Mouse (Mus musculus) left cerebral cortex, postnatal 10 days (tissue): ENCODE measurements at regions not wholly inside any gene's neighbourhood (a gene's known extent, or its start where the extent isn't known, plus 50 kb on each side); places are given as distances from the start of the nearest gene placed in this dataset.

ENCODE experiments used
- DNase-seq, 2 experiments: peaks; one replicate each; pipeline ENCODE4 v3.0.0; 2021 to 2022; ENCODE audit warnings: low spot score in 2 of 2, mixed read lengths in 1 of 2; ENCODE audit errors: extremely low spot score in 1 of 2
- intact Hi-C: fragments of 180-260 bp; cut with DNase I; formaldehyde crosslinking; loops from one replicate; pipeline ENCODE4 v1.15.1; 2025

- no peak for DNase-seq
- intact Hi-C loops, result no loop called here
Observed at GRCm38 (mm10) chr8:101366722-101367121, 1418.7 kb downstream of the Cdh11 start.

- intact Hi-C loops, result no loop called here
- DNase-seq, result no peak
Observed at GRCm38 (mm10) chr8:101350848-101351247, 1434.6 kb downstream of the Cdh11 start.

DNA sequence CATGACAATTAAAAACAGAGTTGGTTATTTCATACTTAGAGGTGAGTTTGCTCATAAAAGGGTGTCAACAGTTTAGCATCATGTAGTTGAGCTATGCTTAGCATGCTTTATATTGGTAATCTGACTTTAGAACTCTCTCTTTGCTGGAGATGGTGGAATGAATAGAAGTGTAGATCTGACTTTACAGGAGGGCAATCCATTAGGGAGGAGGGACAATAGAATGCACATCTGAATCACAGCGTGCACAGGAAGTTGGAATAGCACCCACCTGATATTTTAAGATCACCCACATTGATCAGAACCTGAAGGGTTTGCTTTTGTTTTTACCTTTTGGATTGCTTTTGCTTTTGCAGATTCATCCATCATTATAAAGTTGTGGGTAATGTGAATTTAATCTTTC is 1435.7 kb downstream of the Cdh11 start:
- intact Hi-C loops, result no loop called here
- DNase-seq, result no peak

DNA sequence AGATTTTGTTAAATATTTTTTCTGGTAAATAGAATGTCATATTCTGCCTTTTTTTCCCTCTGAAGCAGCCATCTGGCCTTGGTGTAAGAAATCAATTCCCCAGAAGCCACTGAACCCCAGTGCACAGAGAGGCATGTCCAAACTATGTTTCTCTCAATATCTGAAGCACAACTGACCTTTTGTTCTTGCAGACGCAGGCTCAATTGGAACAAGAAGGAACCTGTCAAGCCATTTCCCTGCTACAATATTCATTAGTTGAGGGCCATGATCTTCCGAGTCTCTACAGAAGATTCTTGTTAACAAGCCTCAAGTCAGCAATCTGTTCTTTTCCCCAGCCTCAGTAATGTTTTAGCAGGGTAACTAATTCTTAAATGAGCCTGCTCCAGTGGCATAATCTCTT is 1456.2 kb downstream of the Cdh11 start:
- intact Hi-C loops, result no loop called here
- DNase-seq, result no peak

DNA sequence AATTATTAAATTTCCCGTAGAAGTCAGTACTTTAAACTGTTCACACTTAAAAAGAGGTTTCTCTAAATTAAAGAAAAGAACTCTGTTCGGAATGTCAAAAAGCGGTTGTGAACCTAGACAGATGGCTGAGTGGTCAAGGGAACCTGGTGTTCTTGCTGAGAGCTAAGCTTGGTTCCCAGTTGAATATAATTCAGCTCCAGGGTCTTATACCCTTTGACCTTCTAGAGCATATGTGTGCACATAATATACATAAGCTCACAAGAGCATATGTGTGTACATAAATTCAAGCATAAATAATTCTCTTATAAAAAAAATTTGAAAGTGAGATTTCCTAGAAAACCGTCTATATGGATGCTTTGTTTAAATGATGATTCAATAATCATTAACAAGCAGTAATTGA is 1456.7 kb downstream of the Cdh11 start:
- DNase-seq, result no peak

DNA sequence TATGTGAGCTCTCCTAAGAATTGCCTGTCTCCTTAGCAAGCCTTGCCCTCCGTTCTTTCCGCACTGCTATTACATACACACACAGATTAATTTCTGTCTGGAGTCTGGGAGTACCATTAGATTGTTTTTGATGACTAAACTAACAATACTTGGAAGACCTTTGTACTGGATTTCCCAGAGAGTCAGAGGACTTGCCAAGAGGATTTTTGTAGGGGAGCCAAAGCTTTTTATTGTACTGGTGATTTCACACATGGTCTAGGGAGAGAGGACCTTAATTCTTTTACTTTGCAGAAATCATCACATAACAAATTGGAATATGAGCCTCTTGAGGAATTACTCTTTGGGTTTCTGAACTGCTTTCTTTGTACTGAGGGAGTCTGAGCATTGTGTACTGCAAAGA is 1486.9 kb downstream of the Cdh11 start:
- no peak for DNase-seq
- intact Hi-C loops, result no loop called here

More for the DNA sequence above, 1456.7 kb downstream of the Cdh11 start:
- intact Hi-C loops, result no loop called here

DNA sequence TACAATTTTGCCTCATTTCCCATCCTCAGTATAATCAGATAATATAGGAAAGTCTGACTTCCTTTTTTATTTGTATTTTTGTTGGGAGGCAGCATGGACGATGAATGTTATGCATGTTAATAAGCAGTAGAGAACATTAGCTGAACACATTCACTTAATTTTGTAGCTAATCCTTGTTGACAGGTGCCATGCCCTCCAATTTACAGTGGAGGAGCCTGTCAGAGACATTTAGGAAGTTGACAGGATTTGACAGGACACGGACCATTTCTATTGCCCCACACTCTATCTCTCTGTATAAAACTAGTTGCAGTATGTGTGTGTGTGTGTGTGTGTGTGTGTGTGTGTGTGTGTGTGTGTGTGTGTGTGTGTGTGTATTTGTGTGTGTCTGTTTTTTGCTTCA is 1495.4 kb downstream of the Cdh11 start:
- DNase-seq, result no peak
- intact Hi-C loops, result no loop called here

DNA sequence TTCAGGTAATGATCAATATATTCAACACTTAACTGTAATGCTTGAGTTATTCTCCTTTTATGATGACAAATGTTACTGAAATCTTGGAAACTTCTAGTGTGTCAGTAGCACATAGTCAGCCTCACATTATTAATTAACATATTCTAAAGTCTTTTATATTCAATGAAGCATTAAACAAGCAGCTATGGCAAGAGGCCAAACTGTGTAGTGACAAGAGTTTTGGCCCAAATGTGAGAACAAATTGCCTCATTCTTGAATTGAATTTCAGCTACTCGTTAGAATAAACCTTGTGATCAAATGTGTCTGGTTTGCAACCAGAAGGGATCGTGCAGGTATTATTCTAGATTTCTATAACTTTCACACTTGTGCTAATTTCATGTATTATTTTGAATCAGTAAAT is 1542.8 kb downstream of the Cdh11 start:
- intact Hi-C loops, result no loop called here
- DNase-seq, result no peak

GRCm38 (mm10) chr8:101241854-101242253 is 1543.6 kb downstream of the Cdh11 start:
- intact Hi-C loops, result no loop called here
- DNase-seq, result peak in 1 of 2 experiments; percentile 12

DNA sequence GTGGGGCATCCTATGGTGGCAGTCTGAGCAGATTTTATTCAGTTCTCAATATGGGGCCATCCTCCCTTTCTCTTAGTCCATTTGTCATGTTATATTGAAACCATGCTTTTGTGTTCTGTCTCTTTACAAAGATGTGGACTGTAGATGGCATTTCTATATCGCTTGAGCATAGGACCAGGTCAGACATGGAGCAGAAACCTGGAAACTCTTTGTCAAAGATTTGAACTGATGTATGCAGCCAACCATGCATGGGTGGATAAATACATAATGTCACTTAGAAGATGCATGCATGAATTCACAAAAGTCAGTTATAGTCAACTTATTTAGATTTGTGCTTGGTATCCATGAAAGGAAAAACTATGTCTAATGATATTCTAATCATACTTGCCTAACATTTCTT is 1587.5 kb downstream of the Cdh11 start:
- DNase-seq, result no peak

DNA sequence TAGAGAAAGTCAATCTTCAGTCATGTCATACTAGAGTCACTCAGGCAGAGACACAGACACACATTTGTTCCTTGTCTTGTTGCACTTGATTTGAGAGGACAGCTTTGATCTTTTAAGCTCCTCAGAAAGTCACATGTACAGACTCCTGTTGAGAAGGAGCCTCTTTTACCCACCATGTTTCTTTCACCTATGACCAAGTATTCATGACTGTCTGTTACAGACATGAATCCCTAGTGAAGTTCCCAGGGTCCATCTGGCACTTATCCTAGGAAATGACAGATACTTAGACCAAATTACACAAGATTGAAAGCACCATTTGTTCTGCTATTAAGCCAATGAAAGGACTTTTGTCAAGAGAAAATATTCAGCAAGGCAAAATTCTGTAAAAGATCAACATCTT is 1588.7 kb downstream of the Cdh11 start:
- DNase-seq, result no peak
- intact Hi-C loops, result no loop called here

More for the DNA sequence above, 1587.5 kb downstream of the Cdh11 start:
- intact Hi-C loops, result no loop called here

- intact Hi-C loops, result no loop called here
- DNase-seq, result no peak
Observed at GRCm38 (mm10) chr8:101188566-101188965, 1596.9 kb downstream of the Cdh11 start.

DNA sequence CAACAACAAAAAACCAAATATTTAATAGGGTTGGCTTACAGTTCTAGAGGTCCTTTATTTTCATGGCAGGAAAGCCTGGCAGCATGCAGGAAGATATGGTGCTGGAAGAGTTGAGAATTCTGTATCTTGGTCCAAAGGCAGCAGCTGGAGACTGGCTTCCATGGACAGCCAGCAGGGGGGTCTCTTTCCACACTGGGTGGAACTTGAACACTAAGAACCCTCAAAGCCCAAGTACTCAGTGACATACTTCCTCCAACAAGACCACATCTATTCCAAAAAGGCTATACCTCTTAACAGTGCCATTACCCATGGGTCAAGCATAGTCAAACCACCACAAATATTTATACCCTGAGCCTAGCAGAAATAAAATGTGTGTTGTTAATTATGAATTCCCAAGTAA is 1630.5 kb downstream of the Cdh11 start:
- no peak for DNase-seq
- intact Hi-C loops, result no loop called here
